Mouse (Mus musculus): ENCODE measurements around the gene Gnai1. TPM values are rescaled to one million over a fixed set of nuclear protein-coding genes. Genes with fewer than 3 reads are reported as not detected.

Gnai1 gene
- polyA plus RNA-seq, 1 experiment: not detected

- Histone ChIP-seq H3K9me3 (no peaks in the 10 kb centered on the region), H3K4me1 (no peaks in the 10 kb centered on the region), H3K27me3 (replicated peaks) (no peaks in the 10 kb centered on the region), H3K36me3 (replicated peaks; ENCODE audit: low read length) (no peaks in the 10 kb centered on the region), H3K4me3 (replicated peaks) (no peak overlapping the region)
- TF ChIP-seq FLI1 (IDR thresholded peaks at IDR 0.05; ENCODE audit: low read length) (no peak), GATA1 (IDR thresholded peaks at IDR 0.05; ENCODE audit: borderline replicate concordance, low read length) (no peak)
Measured at GRCm38 (mm10) chr5:18229396-18229795, 130.8 kb downstream of the Gnai1 start.

GRCm38 (mm10) chr5:18228866-18229265 is 131.3 kb downstream of the Gnai1 start:
- Histone ChIP-seq H3K27me3 (replicated peaks) (no peaks in the 10 kb centered on the region), H3K36me3 (replicated peaks; ENCODE audit: low read length) (no peaks in the 10 kb centered on the region), H3K4me3 (replicated peaks) (no peak overlapping the region), H3K9me3 (no peaks in the 10 kb centered on the region), H3K4me1 (no peaks in the 10 kb centered on the region)
- TF ChIP-seq GATA1 (IDR thresholded peaks at IDR 0.05; ENCODE audit: borderline replicate concordance, low read length) (no peak), FLI1 (IDR thresholded peaks at IDR 0.05; ENCODE audit: low read length) (no peak)

- no peaks in the 10 kb centered on the region for H3K4me1 ChIP-seq
- H3K27me3 ChIP-seq (replicated peaks): no peaks in the 10 kb centered on the region
- H3K4me3 ChIP-seq (replicated peaks): no peak overlapping the region
- no peaks in the 10 kb centered on the region for H3K9me3 ChIP-seq
- no peaks in the 10 kb centered on the region for H3K36me3 ChIP-seq (replicated peaks; ENCODE audit: low read length)
- no peak for TF ChIP-seq FLI1 (IDR thresholded peaks at IDR 0.05; ENCODE audit: low read length)
- no peak for TF ChIP-seq GATA1 (IDR thresholded peaks at IDR 0.05; ENCODE audit: borderline replicate concordance, low read length)
Measured at GRCm38 (mm10) chr5:18220873-18221272, 139.3 kb downstream of the Gnai1 start.

DNA sequence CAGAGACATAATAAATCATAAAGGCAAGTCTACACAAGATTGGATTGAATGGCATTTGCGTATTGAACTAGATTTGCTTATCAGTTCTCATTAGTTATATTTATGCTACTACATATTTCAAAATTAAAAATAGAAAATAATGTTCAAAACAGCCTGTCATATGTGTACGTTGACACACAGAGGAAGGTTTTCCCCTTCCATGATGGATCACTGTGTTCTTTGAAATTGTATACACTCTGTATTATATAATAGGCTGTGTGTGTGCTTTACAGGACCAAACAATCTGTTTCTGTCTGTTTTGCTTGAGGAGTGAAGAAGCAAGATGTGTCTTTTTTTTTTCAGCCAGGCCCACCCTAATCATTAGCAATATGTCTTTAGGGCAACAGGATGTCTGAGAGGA is 141.9 kb downstream of the Gnai1 start:
- no peak overlapping the region for H3K4me3 ChIP-seq (replicated peaks)
- H3K27me3 ChIP-seq (replicated peaks): no peaks in the 10 kb centered on the region
- no peaks in the 10 kb centered on the region for H3K9me3 ChIP-seq
- H3K36me3 ChIP-seq (replicated peaks; ENCODE audit: low read length): no peaks in the 10 kb centered on the region
- TF ChIP-seq FLI1 (IDR thresholded peaks at IDR 0.05; ENCODE audit: low read length) (no peak), GATA1 (IDR thresholded peaks at IDR 0.05; ENCODE audit: borderline replicate concordance, low read length) (no peak)
- no peaks in the 10 kb centered on the region for H3K4me1 ChIP-seq

- Histone ChIP-seq H3K9me3 (no peaks in the 10 kb centered on the region), H3K36me3 (replicated peaks; ENCODE audit: low read length) (no peaks in the 10 kb centered on the region)
Measured at GRCm38 (mm10) chr5:18217856-18218255, 142.3 kb downstream of the Gnai1 start.

More at GRCm38 (mm10) chr5:18217856-18218255, 142.3 kb downstream of the Gnai1 start:
- Histone ChIP-seq H3K4me3 (replicated peaks) (no peak overlapping the region), H3K27me3 (replicated peaks) (no peaks in the 10 kb centered on the region), H3K4me1 (no peaks in the 10 kb centered on the region)
- TF ChIP-seq FLI1 (IDR thresholded peaks at IDR 0.05; ENCODE audit: low read length) (no peak), GATA1 (IDR thresholded peaks at IDR 0.05; ENCODE audit: borderline replicate concordance, low read length) (no peak)
